Mouse (Mus musculus) brain, adult 2 months (tissue): ENCODE results near the gene Cox6a1.
"Not testable (repeated sequence)": the region's sequence is repeated elsewhere in the genome, so short reads cannot be mapped to it uniquely, and the experiment has no call there.

Experiments
- DNase-seq: peaks from one replicate; pipeline ENCODE4 v3.0.0; 2011; ENCODE audit warnings: low read depth, low spot score

Cox6a1 gene

GRCm38 (mm10) chr5:115349225-115349555, 409 bp upstream of the Cox6a1 start:
- no peak for DNase-seq

- peak; percentile 90 for DNase-seq
Measured at GRCm38 (mm10) chr5:115347564-115347963, 1.2 kb downstream of the Cox6a1 start.

GRCm38 (mm10) chr5:115341314-115342165, 7.2 kb downstream of the Cox6a1 start:
- no peak for DNase-seq

- peak; percentile 95 for DNase-seq
Measured at GRCm38 (mm10) chr5:115340577-115341313, 8.0 kb downstream of the Cox6a1 start, which contains the start of the genes Gatc and Triap1. TSS of gene Gatc (minus strand) at chr5:115341178. TSS of gene Triap1 (plus strand) at chr5:115341225.

- DNase-seq = no peak
Measured at GRCm38 (mm10) chr5:115340007-115340406, 8.8 kb downstream of the Cox6a1 start.

- DNase-seq = peak; percentile 14
Measured at GRCm38 (mm10) chr5:115333626-115334025, 15.2 kb downstream of the Cox6a1 start.

- peak; percentile 52 for DNase-seq
Measured at GRCm38 (mm10) chr5:115330955-115331354, 17.8 kb downstream of the Cox6a1 start.

GRCm38 (mm10) chr5:115327610-115328548, 20.9 kb downstream of the Cox6a1 start:
- DNase-seq = peak; percentile 20

GRCm38 (mm10) chr5:115326875-115327609, 21.7 kb downstream of the Cox6a1 start, which contains the start of gene Srsf9:
TSS of gene Srsf9 (plus strand) at chr5:115327177.
- peak; percentile 97 for DNase-seq

GRCm38 (mm10) chr5:115326256-115326831, 22.4 kb downstream of the Cox6a1 start:
- no peak for DNase-seq

- peak; percentile 96 for DNase-seq
Measured at GRCm38 (mm10) chr5:115319004-115319940, 29.5 kb downstream of the Cox6a1 start.

- peak; percentile 54 for DNase-seq
Measured at GRCm38 (mm10) chr5:115317645-115318328, 31.0 kb downstream of the Cox6a1 start.

GRCm38 (mm10) chr5:115316968-115317644, 31.7 kb downstream of the Cox6a1 start:
- peak; percentile 62 for DNase-seq

GRCm38 (mm10) chr5:115313668-115313943, 35.2 kb downstream of the Cox6a1 start:
- no peak for DNase-seq

GRCm38 (mm10) chr5:115312816-115313667, 35.7 kb downstream of the Cox6a1 start:
- no peak for DNase-seq

GRCm38 (mm10) chr5:115312354-115312753, 36.4 kb downstream of the Cox6a1 start:
- DNase-seq = no peak

- not testable (repeated sequence) for DNase-seq
Measured at GRCm38 (mm10) chr5:115302190-115302589, 46.6 kb downstream of the Cox6a1 start.
